ENCODE assay signal across 18 mouse cellular contexts in genomic region chr8:126650945-126651344, GRCm38 (mm10). TPM values are rescaled to one million over a fixed set of nuclear protein-coding genes. Genes with fewer than 3 reads are reported as not detected.
DNase-seq lines count a peak whose midpoint lies in the region; ATAC-seq and TF ChIP-seq lines count a peak whose summit lies in the region.
"Had no signal": no experiment of that assay in that cellular context is flagged by ENCODE, and none has a peak within 500 bp of the region (broad histone marks: within the 10 kb centered on the region; RNA-seq: fewer than 3 reads in every experiment).

No protein-coding gene starts in this region.

- ATAC-seq in liver, embryonic 11.5 days (replicated peaks; ENCODE audit: low FRiP score), result no peak
- ATAC-seq: forebrain, embryonic 13.5 days; hindbrain, postnatal 0 days had no signal

- H3K79me2 ChIP-seq in liver, adult 2 months (ENCODE audit: control insufficient read depth, insufficient read depth, low read length), result no peaks in the 10 kb centered on the region

- peak; percentile 26 to 55 for DNase-seq in adrenal gland, postnatal 36 days
- no peak for DNase-seq in adrenal gland, postnatal 14 days
- DNase-seq in liver, adult 2 months (ENCODE audit: extremely low read depth, low read depth, low spot score), result peak; percentile 83
- DNase-seq in liver, embryonic 11.5 days (ENCODE audit: low spot score), result no peak
- peak; percentile 80 for DNase-seq in lung, postnatal 10 days
- DNase-seq in MN1 (ENCODE audit: low spot score), result no peak
- DNase-seq in layer of hippocampus, postnatal 14 days (ENCODE audit: low spot score in 2 of 2), result no peak
- DNase-seq: cerebellum, adult 11 months; cerebellum, postnatal 14 days; heart, postnatal 36 days; right cerebral cortex, postnatal 14 days had no signal

- no peak for TF ChIP-seq CTCF in liver, adult 2 months (IDR thresholded peaks at IDR 0.05; ENCODE audit: low read depth, low read length)

- no peak for TF ChIP-seq POLR2A in liver, adult 2 months (IDR thresholded peaks at IDR 0.05; ENCODE audit: extremely low read depth, insufficient read depth, low read length)

- no peak overlapping the region for H3K4me2 ChIP-seq in liver, embryonic 11.5 days
- H3K4me2 ChIP-seq: forebrain, embryonic 13.5 days; heart, embryonic 11.5 days; limb, embryonic 13.5 days; neural tube, embryonic 13.5 days had no signal

- no peak overlapping the region for H3K4me3 ChIP-seq in liver, adult 2 months (ENCODE audit: insufficient read depth, low read depth, low read length)
- no peak overlapping the region for H3K4me3 ChIP-seq in liver, embryonic 11.5 days (ENCODE audit: low read depth, low read length)
- H3K4me3 ChIP-seq: forebrain, embryonic 13.5 days; limb, embryonic 13.5 days; neural tube, embryonic 13.5 days had no signal

- no peak overlapping the region for H3K9ac ChIP-seq in liver, adult 2 months (ENCODE audit: low read depth, low read length)
- no peak overlapping the region for H3K9ac ChIP-seq in liver, embryonic 11.5 days (ENCODE audit: low read depth, low read length)
- H3K9ac ChIP-seq: forebrain, embryonic 13.5 days; limb, embryonic 13.5 days; neural tube, embryonic 13.5 days had no signal

- peak overlapping the region; percentile 92 for H3K27ac ChIP-seq in liver, adult 2 months (replicated peaks; ENCODE audit: insufficient read depth, low read depth, low read length)
- no peak overlapping the region for H3K27ac ChIP-seq in liver, embryonic 11.5 days (ENCODE audit: low read depth, low read length)
- H3K27ac ChIP-seq: forebrain, embryonic 13.5 days; hindbrain, postnatal 0 days; kidney, postnatal 0 days; limb, embryonic 13.5 days; neural tube, embryonic 13.5 days; stomach, postnatal 0 days had no signal

- no peaks in the 10 kb centered on the region for H3K27me3 ChIP-seq in liver, adult 2 months (ENCODE audit: control insufficient read depth, insufficient read depth, low read length)
- no peaks in the 10 kb centered on the region for H3K27me3 ChIP-seq in liver, embryonic 11.5 days (replicated peaks; ENCODE audit: control insufficient read depth, insufficient read depth, low read length)
- H3K27me3 ChIP-seq: forebrain, embryonic 13.5 days; limb, embryonic 13.5 days; neural tube, embryonic 13.5 days had no signal

- no peaks in the 10 kb centered on the region for H3K36me3 ChIP-seq in liver, adult 2 months (ENCODE audit: control insufficient read depth, insufficient read depth, low read length)
- no peaks in the 10 kb centered on the region for H3K36me3 ChIP-seq in liver, embryonic 11.5 days (ENCODE audit: control insufficient read depth, insufficient read depth, low read length)
- H3K36me3 ChIP-seq: limb, embryonic 13.5 days; neural tube, embryonic 13.5 days had no signal

- H3K9me3 ChIP-seq in liver, embryonic 11.5 days (ENCODE audit: control insufficient read depth, low read length), result no peaks in the 10 kb centered on the region
- H3K9me3 ChIP-seq: forebrain, embryonic 13.5 days; limb, embryonic 13.5 days; neural tube, embryonic 13.5 days had no signal

- peaks cover 8% of the 10 kb centered on the region for H3K4me1 ChIP-seq in liver, adult 2 months (ENCODE audit: control insufficient read depth, insufficient read depth, low read length)
- 0 out of 2 replicates have a peak, but pooled peaks cover 4% of the 10 kb centered on the region for H3K4me1 ChIP-seq in liver, embryonic 11.5 days (replicated peaks; ENCODE audit: control insufficient read depth, insufficient read depth, low read length)

- WGBS in liver, adult 2 months, result 18% methylated on average over 8 of the region's 8 CpGs
- WGBS in liver, embryonic 11.5 days, result 88% methylated on average over 8 of the region's 8 CpGs

RNA-seq across cellular contexts. Expression of gene Irf2bp2, which starts 57.2 kb away (rescaled TPM):
- 100 to 1,000 TPM in 1 of 2 experiments, 10 to 100 TPM in 1; 89.7 to 114 TPM for total RNA-seq in adrenal gland, postnatal 36 days (2021)
- 97.2 and 105 TPM in 2 replicates for total RNA-seq in adrenal gland, postnatal 14 days (2021)
- total RNA-seq in liver, adult 2 months (2014; rRNA removed), result 26.3 and 39.2 TPM in 2 replicates
- 20.3 and 33.8 TPM in 2 replicates for polyA plus RNA-seq in liver, adult 2 months (2012; rRNA removed)
- 5.9 and 7.3 TPM in 2 replicates for polyA plus RNA-seq in liver, embryonic 11.5 days (2014; fragmentation: Nextera tagmentation; extraction: Ambion mirVana)
- total RNA-seq in layer of hippocampus, postnatal 14 days (2021), result 10 to 100 TPM; 57.1 to 61.7 TPM

Comparison
In these comparisons a context has a peak if more than half of its experiments do, and no peak if none do; other contexts are left out.
1. DNase-seq: peak in adrenal gland, postnatal 36 days (2 of 2), liver, adult 2 months (single experiment) and lung, postnatal 10 days (single experiment); none in adrenal gland, postnatal 14 days (single experiment), liver, embryonic 11.5 days (single experiment), MN1 (single experiment) and layer of hippocampus, postnatal 14 days (0 of 2).